Mouse (Mus musculus) cerebellum, postnatal 36 days (tissue): ENCODE results near the gene Bak1.

Source experiments
- DNase-seq, 2 experiments: peaks; one replicate each; pipeline ENCODE4 v3.0.0; 2021 to 2022; ENCODE audit warnings: mixed read lengths in 2 of 2

Bak1 gene

DNA sequence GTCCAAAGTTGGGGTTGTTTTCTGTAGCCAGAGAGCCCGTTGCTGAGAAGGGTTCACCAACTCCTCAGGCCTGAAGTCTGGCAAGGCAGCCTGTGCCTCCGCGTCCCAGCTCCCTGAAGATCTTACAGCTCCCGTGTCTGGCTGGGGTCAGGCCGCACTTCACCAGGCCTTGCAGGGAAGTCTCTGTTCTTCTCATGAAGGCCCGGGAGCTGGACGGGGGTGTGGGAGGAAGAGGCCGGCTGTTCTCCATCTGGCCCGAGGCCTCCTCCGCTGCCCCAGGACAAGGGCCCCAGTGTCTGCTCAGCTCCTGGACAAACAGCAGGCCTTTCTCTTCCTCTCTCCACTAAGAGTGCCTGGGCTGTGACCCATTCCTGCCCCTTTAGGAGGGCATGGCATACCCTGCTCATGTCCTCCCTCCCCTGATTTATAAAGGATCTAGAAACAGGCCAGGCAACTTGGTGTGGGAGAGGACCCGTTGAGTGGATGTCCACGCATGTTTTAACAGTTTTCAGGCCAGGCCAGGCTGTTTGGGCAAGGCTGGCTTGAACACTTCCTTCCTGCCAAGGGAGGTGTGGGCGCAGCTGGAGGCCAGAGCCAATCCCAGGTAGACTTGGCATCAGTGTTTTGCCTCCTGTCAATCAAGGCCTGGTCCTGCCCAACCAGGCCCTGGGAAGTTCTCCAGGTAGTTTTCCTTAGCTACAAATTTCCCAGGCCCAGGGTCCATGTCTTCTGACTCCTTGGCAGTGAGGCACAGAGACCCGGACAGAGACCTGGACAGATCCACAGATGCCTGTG is 19.8 kb upstream of the Bak1 start:
- no peak for DNase-seq

DNA sequence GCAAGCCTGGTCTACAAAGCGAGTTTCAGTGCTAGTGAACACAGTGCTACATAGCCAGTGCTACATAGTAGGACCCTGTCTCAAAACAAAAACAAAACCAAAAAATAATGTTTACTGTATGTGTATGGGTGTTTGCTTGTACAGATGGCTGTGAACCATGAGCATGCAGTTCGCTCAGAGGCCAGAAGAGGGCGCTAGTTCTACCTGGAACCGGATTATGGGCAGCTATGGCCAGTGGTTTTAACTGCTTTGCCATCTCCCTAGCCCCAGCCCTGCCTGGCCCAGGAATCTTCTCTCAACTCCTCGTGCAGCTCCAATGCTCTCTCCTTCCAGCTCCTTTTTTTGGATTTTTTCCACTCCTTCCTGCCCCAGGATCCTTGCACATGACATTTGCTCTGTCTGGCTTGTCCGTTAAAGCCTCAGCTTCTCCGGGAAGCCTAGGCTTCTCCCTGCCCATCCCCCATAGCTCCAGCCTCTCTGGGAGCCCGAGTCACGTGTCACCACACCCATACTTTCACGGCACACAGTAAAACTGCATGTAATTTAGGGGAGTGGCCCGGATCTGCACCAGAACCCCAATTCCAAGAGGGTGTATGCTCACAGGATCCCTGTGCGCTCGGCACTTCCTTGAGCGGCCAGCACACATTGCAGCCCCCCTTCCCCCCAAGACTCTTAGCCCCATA is 19.1 kb upstream of the Bak1 start:
- DNase-seq: no peak

DNA sequence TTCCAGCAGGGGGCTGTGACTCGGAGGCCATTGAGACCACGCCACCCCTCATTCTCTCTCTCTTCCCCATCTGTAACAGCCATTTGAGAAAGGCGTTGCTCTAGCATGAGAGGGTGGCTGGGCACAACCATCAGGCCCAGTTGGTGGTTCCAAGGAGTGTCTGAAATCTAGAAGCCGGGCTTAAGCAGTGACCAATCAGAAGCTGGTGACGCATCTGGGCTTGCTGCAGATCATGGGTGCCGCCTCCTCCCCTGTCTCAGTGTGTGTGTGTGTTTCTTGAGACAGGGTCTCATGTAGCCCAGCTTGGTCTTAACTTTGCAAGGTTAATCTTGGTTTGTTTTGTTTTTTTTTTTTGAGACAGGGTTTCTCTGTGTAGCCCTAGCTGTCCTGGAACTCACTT is 16.4 kb upstream of the Bak1 start:
- no peak for DNase-seq

DNA sequence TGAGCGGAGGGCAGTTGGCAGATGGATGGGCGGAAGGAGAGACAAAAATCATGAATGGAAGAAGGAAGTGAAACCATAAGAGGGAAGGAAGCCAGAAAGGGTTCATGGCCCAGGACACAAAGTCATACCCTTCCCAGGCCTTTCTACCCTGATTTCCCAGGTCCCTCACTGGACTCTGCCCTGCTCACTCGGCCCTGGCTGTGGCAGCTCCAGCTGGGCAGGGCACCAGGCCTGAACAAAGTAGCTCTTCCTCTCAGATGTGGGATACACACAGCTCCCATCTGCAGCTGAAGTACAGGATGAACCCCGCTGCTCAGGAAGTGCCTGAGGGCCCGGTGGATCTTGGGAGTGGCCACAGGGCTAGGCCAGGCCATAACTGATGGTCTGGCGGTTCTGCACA is 14.0 kb upstream of the Bak1 start:
- no peak for DNase-seq

DNA sequence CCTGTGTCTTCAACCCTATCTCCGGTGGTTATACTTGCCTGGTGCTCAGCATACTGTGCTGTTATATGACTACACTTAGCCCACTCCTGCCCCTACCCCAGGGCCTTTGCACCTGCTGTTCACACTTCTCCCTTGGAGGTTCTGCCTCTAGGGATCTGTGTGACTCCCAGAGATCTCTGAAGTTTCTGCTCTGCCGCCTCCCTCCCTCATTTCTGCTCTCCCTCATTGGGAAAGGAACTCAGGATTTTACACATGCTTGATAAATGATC is 12.9 kb upstream of the Bak1 start:
- no peak for DNase-seq

DNA sequence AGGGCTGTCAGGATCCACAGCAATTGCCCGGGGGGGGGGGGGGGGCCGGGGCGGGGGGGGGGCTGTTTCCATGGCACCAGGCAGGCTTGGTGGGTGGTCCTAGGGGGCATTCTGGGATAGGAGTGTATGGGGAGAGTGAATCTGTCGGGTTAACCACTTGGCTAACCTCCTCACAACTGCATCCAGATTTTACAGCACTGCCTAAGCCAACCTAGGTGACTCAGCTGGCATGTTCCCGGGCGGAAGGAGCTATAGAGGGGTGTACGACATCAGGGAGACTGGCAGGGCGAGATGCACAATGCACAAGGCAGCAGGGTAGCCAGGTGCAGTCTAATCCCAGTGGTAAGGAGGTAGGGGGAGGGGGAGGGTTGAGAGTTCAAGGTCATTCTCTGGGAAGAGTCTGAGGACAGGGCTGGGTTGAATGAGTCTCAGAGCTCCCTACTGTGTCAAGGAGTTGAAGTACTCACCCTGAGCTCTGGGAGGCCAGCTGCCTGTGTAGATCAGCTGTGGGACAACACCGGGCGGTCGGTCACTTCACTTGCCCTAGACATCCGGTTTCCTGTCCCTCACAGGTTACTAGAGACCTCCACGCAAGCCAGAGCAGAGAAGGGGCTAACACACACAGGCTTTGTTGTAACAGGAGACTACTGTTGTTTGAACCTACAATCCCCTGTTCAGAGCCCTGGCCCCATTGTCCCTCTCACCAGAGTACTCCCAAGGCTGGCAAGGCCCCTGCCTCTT is 12.4 kb upstream of the Bak1 start:
- no peak for DNase-seq

DNA sequence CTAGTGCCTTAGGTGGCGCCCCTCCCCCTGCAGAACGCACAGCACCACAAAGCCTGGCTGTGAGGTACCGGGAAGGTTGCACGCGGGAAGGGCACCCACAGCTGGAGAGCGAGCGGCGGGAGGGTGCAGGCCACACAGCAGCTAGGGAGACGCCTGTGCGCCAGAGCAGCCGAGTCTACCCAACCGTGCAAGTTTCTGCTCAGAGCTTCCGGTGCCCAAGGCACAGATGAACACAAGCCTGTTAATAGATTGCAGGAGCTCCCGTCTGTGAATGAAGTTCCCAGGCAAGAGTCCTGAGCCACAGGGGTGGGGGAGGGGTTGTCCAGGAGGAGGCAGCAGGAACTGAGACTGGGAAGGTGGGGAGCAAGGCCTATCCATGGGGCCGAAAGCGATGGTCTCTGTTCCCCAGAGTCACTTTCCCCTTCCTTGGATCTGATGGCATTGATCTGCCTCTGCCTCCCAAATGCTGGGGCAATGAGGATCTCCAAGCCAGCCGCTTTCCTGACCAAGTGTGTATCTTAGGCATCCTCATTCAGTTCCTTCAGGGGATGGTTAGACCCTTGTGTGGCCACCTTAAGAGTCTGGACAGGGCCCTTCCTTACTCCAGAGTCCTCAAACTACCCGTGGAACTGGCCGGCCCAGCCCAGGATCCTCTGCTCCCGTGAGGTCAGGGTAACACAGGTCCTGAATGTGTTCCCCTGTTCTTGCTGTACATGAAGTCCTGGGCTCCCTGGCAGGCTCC is 11.7 kb upstream of the Bak1 start:
- no peak for DNase-seq

DNA sequence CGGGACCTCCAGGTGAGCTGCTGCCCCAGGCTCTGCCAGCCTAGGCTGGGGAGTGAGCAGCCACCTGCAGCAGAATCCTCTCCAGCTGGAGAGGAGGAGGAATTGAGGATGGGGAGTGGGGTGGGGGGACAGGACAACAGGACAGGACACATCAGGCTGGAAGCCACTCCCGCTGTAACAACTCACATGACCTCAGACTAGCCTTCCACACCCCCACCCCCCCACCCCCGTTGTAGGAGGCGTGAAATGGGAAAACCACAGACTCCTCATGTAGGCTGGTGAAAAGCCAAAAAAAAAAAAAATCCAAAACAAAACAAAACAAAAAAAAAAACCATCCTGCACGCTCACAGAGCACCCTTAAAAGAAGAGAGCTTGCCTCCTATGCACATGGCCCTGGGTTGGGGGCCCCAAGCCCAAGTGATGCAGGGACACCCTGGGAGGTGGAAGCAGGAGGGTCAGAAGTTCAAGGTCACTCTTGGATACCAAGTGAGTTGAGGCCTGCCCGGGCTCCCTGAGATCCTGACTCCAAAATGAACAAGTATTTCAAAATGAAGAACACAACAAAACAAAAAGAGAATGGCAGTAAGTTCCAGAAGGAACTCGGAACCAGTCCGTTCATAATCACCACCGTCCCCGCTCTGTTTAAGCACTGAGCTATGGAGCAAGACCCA is 10.8 kb upstream of the Bak1 start:
- no peak for DNase-seq

DNA sequence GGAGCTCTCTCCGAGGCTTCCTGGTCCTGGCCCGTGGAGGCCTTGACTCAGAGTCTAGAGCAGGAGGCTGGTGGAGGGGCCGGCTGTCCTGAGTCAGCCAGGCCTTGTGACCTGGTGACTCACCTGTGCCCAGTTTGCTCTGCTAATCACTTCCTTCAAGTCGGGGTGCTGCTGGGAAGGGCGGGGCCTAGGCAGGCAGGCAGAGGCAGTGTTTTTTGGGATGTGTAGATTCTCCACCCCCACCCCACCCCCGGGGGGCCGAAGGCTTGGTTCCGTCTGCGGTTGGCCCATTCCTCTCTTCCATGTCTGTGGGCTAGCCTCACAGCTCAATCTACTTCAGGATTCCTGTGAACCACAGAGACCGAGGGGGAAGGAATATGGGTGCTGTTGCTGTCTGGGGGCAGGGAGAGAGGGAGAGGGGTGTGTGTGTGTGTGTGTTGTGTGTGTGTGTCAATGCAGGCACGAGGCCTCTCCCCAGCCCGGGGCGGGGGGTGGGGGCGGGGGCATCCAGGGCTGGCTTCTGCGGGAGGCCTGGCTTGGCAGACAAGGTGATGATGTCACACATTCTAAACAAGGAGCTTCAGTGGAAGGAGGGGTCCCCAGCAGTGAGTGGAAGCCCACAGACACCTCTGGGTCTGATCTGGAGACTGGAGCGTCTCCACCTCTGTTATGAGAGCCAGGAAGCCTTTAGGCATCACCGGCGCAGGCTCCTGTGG is 9.7 kb upstream of the Bak1 start:
- no peak for DNase-seq

DNA sequence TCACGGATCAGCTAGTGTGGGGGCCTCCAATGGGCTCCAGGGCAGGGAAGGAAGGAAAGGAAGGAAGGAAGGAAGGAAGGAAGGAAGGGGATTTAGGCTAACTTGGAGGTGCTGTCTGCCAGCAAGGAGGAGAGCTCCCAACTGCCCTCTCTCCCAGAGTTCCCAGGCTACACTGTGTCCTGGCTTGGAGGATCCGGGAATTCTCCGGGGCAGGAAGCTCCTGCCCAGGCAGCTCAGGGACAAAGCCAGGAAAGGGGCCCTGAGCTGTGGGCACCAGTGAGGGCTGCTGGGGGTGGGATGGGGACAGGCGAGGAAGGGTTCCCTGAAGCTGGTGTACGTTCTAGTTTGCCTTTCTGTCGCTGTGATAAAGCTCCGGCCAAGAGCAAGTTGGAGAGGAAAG is 7.7 kb upstream of the Bak1 start:
- DNase-seq: no peak

DNA sequence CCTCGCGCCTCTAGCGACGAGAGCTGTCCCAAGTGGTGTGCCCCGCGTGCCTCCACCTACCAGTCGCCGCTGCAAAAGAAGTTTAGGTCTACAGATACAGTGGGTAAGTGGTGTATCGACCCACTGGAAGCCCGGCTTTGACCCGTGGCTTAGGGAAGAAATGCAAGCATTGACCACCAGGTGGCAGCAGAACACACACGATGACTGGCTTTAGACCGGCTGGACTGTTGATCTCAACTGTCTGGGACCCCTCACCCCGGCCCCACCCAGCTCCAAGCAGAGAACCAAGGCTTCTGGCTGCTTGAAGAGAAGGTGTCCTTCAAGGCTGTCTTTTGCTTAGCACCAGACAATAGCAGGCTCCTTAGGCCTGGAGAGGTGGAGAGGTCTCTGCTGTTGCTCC is 4.1 kb upstream of the Bak1 start:
- DNase-seq: peak; percentile 80 to 85

DNA sequence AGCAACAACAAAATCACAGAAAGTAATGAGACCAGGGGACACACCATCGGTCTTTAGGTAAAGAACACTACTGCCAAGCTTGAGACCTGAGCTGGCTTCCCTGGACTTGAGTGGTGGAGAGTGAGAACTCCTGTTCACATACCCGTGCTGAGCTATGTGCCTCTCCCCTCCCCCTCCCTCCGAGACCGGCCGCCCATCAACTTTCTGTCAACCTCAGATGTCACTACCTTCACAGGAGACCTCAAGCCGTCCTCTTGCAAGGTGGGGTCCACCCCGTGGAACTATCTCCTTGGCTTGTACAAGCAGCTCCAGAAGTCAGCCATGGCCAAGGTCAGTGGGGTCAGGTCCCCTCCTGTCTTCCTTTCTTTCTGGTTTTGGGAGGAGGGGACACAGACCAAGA is 3.5 kb upstream of the Bak1 start:
- no peak for DNase-seq

DNA sequence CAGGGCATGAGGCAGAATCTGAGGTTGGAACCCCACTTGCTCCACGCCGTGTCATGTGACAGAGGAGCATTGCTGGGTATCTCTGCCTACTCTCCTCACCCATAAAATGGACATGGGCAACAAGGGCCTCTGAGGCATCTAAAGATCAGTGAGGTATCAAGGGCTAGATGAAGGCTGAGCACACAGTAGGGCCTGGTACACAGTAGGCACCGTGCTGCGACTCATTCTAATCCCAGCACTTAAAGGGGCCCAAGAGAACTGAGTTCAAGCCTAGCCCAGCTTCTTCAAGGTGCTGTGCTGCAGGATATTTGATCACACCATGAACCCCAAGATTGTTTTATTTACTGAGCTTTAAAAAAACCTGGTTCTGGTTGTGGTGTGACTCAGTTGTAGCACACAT is 2.1 kb upstream of the Bak1 start:
- no peak for DNase-seq

DNA sequence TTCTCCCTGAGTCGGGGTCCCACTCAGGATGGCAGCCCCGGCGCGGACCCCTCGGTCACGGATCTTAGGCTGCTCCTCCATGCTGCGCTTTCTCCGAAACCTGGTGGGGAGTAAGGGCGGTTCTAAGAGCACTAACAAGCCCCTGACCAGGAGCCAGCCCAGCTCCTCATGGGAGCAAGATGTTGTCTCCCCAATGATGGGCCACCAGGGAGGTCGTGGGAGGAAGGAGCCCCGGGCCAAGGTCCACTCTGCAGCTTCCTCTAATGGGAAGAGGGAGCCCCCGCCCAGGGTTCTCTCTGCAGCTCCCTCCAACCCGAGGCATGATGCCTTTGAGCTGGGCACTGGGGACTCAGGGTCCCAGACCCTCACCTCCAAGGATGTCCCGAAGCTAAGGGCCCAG is 622 bp upstream of the Bak1 start:
- no peak for DNase-seq

DNA sequence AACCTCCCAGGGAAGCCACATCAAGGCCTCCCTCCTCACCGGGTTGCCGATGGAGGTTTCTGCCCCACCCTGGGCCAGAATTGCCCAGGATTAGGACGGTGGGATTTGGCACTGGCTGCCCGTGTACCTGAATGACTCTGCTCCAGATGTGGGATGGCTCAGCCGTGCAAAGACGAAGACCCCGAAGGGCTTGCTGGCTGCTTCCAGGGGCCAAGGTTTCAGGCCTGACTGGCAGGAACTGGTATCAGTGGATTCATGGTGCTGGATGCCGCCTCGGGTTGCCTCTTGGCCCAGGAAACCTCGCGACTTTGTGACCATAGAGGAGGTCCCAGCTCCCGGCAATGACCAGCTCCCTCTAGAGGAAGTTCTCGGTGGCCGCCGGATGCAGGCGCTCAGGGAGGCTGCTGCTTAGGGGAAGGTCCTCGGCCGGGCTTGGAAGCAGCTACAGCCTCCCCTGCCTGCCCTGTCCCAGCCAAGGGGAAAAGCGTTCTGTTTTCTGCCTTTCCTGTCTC is 469 bp downstream of the Bak1 start:
- peak; percentile 90 to 93 for DNase-seq

DNA sequence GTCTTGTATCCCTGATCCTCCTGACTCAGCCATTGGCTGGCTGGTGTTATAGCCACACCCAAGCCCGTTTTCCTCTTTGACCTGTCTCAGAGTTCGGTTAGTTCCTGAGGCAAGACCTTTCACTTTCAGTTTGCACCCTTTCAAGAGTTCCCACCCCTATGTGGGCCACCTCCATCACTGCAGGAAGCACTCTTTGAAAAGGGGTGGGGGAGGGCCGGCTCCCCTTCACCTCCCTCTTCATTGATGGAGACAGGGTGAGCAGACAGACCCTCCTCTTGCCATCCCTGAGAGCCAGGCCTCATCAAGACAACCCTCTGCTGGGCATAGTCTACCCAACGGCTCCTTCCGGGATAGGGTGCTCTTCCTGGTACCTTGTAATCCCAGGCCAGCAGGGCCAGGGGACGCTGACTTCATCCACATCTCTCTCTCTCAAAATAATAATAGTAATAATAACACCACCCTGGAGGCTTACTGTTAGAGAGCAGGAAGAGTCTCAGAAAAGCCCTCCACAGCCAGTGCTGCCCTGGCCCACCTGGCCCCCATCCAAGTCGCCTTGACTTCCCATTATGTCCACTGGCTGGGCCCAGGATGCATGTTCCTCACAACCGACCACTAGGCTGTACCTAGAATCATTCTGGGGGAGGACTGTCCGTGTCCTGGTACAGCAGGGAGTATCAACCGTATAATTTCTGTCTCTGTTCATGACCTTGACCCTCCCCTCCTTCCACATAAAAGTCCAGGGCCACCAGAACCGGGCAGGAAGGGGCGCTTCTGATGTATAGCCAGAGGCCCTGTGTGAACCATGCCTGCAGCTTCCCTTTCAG is 1.1 kb downstream of the Bak1 start:
- DNase-seq: peak; percentile 44 to 47

DNA sequence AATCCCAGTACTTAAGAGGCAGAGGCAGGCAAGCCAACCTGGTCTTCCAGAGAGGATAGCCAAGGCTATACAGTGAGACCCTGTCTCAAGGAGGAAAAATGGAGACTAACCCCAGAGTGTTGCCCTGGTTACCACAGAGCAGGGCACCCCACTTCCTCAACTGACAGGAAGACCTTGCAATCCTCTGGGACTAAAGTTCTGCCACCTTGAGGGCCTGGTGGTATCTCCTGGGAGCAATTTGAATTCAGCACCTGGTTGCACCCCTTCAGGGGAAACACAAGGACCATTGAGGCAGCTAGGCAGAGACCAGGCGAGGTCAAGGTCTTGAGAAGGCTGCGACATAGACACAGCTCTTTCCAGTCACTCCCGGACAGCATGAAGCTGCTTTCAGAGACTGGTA is 2.9 kb downstream of the Bak1 start:
- no peak for DNase-seq

DNA sequence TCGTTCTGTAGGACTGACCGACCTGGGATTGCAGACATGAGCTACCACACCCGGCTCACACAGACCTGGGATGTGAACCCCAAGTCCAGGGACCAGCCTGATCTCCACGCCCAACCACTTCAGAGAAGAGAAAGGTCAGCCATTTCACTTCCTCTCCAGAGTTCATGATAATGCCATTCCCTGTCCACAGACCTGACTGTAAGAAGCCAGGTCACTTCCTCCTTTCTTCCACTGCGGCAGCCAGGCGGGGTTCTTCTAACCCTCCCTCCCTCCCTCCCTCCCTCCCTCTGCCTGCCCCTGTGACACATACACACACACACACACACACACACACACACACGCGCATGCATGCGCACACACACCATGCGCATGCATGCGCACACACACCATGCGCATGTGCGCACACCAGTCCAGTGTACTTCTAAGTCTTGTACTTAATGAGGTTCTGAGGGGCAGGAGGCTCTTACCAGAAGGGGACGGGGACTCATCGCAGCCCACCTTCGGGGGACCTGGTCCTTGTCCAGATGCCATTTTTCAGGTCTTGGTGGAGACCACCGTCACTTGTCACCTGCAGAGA is 3.4 kb downstream of the Bak1 start:
- no peak for DNase-seq

DNA sequence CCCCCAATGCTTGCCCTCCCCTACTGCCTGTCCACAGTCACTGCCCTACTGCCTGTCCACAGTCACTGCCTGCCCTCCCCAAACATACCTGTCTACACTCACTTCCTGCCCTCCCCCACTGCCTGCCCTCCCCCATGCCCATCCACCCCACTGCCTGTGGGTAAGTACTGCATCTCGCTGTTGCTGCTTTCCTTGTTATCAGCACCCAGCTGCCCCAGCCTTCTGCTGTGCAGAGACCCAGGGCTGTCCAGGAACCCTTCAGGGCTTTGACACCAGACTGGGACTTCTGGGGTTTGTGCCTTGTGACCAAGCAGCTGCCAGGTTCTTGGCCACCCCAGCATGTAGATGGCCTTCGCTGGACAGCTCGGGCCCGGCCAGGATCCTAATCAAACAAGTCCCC is 5.5 kb downstream of the Bak1 start:
- no peak for DNase-seq

DNA sequence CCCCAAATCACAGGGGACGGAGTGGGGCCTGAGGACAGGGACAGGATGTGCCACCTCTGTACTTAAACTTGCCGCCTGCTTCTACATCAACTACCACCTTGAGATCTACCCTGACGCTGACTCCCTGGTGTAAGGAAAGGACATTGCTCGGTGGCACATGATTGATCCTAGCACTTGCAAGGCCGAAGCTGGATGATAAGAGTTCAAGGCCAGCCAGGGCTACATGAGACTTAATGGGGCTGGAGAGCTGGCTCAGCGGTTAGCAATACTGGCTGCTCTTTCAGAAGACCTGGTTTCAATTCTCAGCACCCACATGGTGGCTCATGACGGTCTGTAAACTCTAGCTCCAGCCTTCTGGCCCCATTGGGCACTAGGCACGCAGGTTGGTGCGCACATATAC is 7.1 kb downstream of the Bak1 start:
- DNase-seq: no peak

DNA sequence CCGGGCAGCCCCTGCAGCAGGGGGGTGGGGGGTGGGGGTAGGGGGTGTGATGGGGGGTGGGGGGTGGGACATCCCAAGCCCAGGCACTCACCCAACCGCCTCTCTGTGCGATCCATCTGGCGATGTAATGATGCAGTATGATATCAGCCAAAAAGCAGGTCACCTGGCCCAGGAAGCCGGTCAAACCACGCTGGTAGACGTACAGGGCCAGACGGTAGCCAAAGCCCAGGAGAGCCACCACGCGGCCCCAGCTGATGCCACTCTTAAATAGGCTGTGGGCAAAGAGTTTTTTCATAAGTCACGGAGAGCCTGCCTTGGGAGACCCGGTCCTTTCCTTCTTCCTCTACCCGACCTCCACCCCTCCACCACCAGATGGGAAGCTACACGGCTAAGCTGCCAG is 7.7 kb downstream of the Bak1 start:
- peak; percentile 84 to 85 for DNase-seq
